Mouse (Mus musculus) liver, embryonic 11.5 days (tissue): ENCODE data around the gene Psmf1. TPM values are rescaled to one million over a fixed set of nuclear protein-coding genes. Genes with fewer than 3 reads are reported as not detected.

ENCODE experiments used
- ATAC-seq: fragments of 200-750 bp; cut with Nextera tagmentation; replicated peaks from 2 replicates; pipeline ENCODE4 v1.8.0; 2017; ENCODE audit warnings: moderate number of reproducible peaks, mild to moderate bottlenecking, moderate TSS enrichment, moderate library complexity; ENCODE audit not compliant: low FRiP score
- DNase-seq: peaks from one replicate; pipeline ENCODE4 v3.0.0-alpha.2; 2017; ENCODE audit warnings: low spot score
- H3K27ac ChIP-seq: fragments of 300-500 bp; sonication (generic); 2 replicates; pipeline ENCODE4 v1.5.1; 2014; ENCODE audit warnings: mild to moderate bottlenecking, low read depth, low read length, control low read depth
- H3K27me3 ChIP-seq: fragments of 300-500 bp; sonication (generic); replicated peaks from 2 replicates; pipeline ENCODE4 v1.6.1; 2014; ENCODE audit warnings: low read length, mixed read lengths; ENCODE audit not compliant: control insufficient read depth, insufficient read depth
- H3K36me3 ChIP-seq: fragments of 300-500 bp; sonication (generic); 2 replicates; pipeline ENCODE4 v1.6.1; 2014; ENCODE audit warnings: mild to moderate bottlenecking, low read length, moderate library complexity, mixed read lengths; ENCODE audit not compliant: control insufficient read depth, insufficient read depth
- H3K4me1 ChIP-seq: fragments of 300-500 bp; sonication (generic); replicated peaks from 2 replicates; pipeline ENCODE4 v1.6.1; 2014; ENCODE audit warnings: low read length, mixed read lengths; ENCODE audit not compliant: control insufficient read depth, insufficient read depth
- H3K4me2 ChIP-seq: fragments of 300-500 bp; sonication (generic); 2 replicates; pipeline ENCODE4 v1.6.1; 2014; ENCODE audit warnings: mild to moderate bottlenecking, control low read depth, moderate library complexity
- H3K4me3 ChIP-seq: fragments of 300-500 bp; sonication (generic); 2 replicates; pipeline ENCODE4 v1.5.1; 2014; ENCODE audit warnings: low read depth, low read length, control low read depth
- H3K9ac ChIP-seq: fragments of 300-500 bp; sonication (generic); 2 replicates; pipeline ENCODE4 v1.6.1; 2014; ENCODE audit warnings: low read depth, low read length, control low read depth
- H3K9me3 ChIP-seq: fragments of 300-500 bp; sonication (generic); 2 replicates; pipeline ENCODE4 v1.6.1; 2016; ENCODE audit warnings: low read length, inconsistent platforms, mixed read lengths; ENCODE audit not compliant: control insufficient read depth
- WGBS: fragments of 180-500 bp; shearing (Covaris S2); extraction: QIAGEN DNeasy Blood & Tissue Kit; methylation state at CpG from one replicate; pipeline ENCODE4 v1.1.7; 2014; 5-methylcytosine and 5-hydroxymethylcytosine counted together
- polyA plus RNA-seq: library from polyadenylated mRNA; unstranded; fragments of >200 nt; fragmentation: Nextera tagmentation; extraction: Ambion mirVana; gene quantifications from 2 replicates; pipeline ENCODE4 v1.2.1, GENCODE M21; 2014

Psmf1 gene
- polyA plus RNA-seq, 1 experiment from 2014 or later, result 61.4 TPM

DNA sequence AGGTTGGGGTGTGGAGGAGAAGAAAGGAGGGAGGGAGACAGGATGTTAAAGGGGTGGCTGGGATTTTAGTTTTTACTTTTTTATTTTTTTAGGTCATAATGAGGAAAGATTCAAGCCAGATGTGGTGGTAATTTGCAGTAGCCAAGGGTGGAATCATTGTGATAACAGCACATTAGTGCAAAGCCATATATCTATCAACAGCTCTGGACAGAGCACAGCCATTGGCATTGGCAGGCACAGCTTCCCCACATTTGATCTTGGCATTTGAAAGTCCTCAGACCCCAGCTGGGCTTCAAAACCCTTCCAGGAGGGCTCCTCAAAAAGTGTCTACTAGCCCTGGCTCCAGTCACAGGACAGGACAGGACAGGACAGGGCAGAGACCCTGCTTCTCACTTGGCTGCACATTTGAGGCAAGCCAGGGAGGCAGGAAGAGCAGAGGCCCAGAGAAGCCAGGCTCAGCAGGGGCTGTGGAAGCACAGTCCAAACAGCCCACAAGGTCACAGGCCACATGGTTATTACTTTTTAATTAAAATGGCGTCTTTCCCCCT, 14.9 kb upstream of the Psmf1 start:
- Histone ChIP-seq H3K4me3 (no peak overlapping the region), H3K36me3 (no peaks in the 10 kb centered on the region), H3K27ac (no peak overlapping the region), H3K9ac (no peak overlapping the region), H3K9me3 (no peaks in the 10 kb centered on the region), H3K4me2 (no peak overlapping the region), H3K27me3 (no peaks in the 10 kb centered on the region), H3K4me1 (no peaks in the 10 kb centered on the region)
- ATAC-seq (no peak), DNase-seq (no peak)
- 33% methylated on average over 1 of the region's 1 CpGs for WGBS

DNA sequence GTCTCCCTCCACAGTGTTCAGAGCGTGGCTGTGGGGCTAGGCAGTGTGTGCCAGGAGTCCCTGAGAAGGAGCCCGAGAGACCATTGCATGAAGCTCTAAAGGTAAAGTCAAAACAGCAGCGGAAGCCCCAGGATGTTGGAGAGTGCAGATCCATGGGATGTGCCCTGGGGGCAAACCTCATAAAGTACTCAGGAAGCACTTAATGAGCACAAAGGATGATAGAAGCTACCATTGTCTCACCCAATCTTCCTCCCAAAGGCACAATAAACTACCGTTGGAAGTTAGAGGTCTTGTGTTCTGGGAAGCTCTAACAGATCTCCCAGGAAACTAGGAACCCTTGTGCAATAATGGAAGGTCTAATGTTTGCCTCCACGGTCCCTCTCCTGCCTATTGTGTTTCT, 13.5 kb upstream of the Psmf1 start:
- Histone ChIP-seq H3K27me3 (no peaks in the 10 kb centered on the region), H3K27ac (no peak overlapping the region), H3K9ac (no peak overlapping the region), H3K4me2 (no peak overlapping the region), H3K4me3 (no peak overlapping the region), H3K36me3 (no peaks in the 10 kb centered on the region), H3K4me1 (no peaks in the 10 kb centered on the region), H3K9me3 (no peaks in the 10 kb centered on the region)
- ATAC-seq (no peak), DNase-seq (no peak)
- WGBS, result 74% methylated on average over 5 of the region's 5 CpGs

DNA sequence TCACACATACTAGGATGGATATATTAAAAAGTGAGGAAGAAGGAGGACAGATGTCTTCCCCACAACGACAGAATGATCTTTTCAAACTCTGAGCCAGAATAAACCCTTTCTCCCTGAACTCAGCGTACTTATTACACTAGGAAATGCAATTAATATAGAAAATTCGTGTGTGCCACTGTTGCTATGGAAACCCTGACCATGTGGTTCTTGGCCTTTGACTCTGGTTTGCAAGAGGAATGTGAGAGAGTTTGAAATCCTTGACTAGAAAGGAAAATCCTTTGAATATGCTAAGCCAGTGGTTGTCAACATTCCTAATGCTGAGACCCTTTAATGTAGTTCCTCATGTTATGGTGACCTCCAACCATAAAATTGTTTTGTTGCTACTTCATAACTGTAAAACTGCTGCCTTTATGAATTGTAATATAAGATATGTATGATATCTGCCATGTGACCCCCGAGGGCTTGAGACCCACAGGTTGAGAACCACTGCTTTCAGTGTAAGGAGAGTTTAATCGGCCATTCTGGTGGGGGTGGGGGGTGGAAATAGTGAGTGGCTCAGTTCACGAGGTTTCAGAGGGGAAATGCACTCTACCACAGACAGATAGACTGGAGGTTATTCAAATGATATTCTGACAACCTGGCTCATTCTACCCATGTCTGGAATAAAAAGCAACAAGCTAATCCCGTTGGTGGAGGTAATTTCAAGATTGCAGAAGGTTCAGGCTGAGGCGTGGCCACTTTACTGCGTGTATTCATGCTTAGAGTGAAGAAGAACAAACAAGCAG, 12.5 kb upstream of the Psmf1 start:
- Histone ChIP-seq H3K27me3 (no peaks in the 10 kb centered on the region), H3K4me3 (no peak overlapping the region), H3K36me3 (no peaks in the 10 kb centered on the region), H3K9me3 (no peaks in the 10 kb centered on the region), H3K4me1 (no peaks in the 10 kb centered on the region), H3K9ac (no peak overlapping the region), H3K4me2 (no peak overlapping the region), H3K27ac (no peak overlapping the region)
- 60% methylated on average over 9 of the region's 9 CpGs for WGBS
- ATAC-seq (no peak), DNase-seq (no peak)

DNA sequence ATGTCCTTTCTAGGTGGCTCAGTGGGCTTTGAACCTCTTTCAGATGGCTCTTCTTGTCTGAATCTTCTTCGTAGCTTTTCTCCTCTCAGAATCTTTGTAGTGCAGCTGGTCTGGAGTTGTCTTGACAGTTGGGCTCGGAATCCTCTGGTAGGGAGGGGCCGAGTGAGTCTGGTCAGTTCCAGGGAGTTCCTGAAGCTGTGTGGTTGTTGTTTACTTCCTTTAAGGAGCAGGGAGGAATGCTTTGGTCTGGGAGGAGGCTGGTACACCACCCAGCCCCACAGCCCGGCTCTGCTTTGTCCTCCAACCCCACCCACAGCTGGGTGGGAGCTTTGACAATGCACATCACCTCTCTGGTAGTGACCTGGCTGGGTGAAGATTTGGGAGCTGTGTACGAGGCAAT, 7.3 kb upstream of the Psmf1 start:
- 66% methylated on average over 5 of the region's 5 CpGs for WGBS
- DNase-seq (no peak), ATAC-seq (no peak)
- no peaks in the 10 kb centered on the region for H3K4me1 ChIP-seq
- no peak overlapping the region for H3K4me2 ChIP-seq
- no peaks in the 10 kb centered on the region for H3K9me3 ChIP-seq
- no peak overlapping the region for H3K4me3 ChIP-seq
- H3K9ac ChIP-seq, result no peak overlapping the region
- no peaks in the 10 kb centered on the region for H3K36me3 ChIP-seq
- H3K27me3 ChIP-seq, result no peaks in the 10 kb centered on the region
- no peak overlapping the region for H3K27ac ChIP-seq

DNA sequence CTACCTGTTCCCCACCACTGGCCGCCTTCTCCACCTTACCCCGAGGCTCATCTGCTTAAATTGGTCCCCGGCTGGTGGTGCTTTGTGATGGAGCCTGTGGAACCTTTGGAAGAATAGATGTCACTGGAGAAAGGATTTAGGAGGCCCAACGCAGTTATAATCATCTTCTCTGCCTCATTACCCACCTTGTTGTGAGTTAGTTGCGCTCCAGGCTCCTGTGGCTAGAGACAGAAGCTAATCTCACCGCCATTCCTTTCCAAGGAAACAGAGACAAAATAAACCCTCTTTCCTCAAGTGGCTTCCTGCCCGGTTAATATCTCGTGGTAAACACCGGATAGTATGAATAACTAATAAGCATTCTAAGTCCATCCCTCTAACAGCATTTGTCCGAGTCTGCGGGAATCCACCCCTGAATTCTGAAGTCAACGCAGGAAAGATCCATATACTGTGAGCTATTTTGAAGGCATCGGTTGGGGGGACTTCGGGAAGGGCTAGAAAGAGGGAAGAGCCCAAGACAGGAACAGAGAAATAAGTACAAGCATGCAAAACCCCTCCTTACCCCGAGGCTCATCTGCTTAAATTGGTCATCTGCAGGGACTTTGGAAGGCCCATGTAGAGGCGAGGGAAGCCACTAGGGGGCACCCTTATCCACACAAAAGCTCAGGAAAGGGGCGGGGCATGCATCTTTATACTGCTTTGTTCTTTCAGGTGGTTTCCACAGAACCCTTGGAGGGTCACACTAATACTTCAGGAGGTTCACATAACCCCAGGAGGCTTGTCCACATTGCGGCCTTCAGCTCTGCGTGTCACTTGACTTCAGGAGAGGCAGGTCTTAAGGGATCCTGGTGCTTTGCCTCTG, 4.1 kb upstream of the Psmf1 start:
- no peaks in the 10 kb centered on the region for H3K36me3 ChIP-seq
- H3K9me3 ChIP-seq, result no peaks in the 10 kb centered on the region
- no peak overlapping the region for H3K4me2 ChIP-seq
- no peaks in the 10 kb centered on the region; the same call in none of the 2 replicates for H3K27me3 ChIP-seq
- peak; percentile 64 for DNase-seq
- H3K4me3 ChIP-seq, result no peak overlapping the region
- no peak overlapping the region for H3K27ac ChIP-seq
- WGBS, result 40% methylated on average over 19 of the region's 19 CpGs
- ATAC-seq, result peak; percentile 64
- H3K4me1 ChIP-seq, result no peaks in the 10 kb centered on the region; the same call in 1 of the 2 replicates
- H3K9ac ChIP-seq, result no peak overlapping the region

DNA sequence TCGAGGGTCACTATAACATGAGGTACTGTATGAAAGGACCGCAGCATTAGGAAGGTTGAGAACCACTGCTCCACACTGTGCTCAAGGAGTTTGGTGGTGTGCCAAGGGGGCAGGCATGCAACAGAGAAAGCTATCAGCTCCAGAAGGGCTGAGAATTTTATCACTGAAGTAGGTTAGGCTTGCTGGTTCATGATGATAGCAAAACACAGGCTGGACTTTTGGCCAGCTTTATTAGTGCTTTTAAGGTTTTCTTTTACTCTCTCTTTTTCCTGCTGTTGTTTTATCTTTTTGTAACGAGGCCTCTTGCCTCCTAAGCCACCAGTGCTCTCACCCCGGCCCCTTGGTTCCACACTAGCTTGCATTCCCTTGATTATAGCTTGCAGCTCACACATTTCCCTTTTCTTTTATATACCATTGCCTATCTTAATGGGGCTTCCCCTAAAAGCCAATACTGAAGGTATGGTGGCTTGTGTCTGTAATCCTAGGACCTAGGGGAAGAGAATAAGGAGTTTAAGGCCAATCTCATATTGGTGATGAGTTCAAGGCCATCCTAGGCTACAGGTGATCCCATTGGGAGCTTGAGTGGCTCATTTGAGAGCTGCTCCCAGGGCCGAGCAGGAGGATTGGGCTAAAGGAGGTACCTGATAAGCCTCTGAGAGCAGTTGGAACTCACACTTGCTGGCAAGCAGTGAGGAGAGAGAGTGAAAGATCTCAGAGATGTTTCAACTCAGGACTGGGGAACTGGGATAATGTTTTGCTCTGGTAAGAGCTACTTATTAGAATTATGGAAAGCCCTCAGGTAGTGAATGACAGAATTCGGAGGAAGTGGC, 921 bp downstream of the Psmf1 start:
- no peak overlapping the region for H3K4me3 ChIP-seq
- DNase-seq (no peak), ATAC-seq (peak; percentile 71)
- no peaks in the 10 kb centered on the region for H3K36me3 ChIP-seq
- H3K4me1 ChIP-seq, result peaks cover 27% of the 10 kb centered on the region
- peak overlapping the region; percentile 41 for H3K4me2 ChIP-seq
- peak overlapping the region; percentile 81 for H3K27ac ChIP-seq
- no peaks in the 10 kb centered on the region for H3K9me3 ChIP-seq
- H3K9ac ChIP-seq, result no peak overlapping the region
- H3K27me3 ChIP-seq, result no peaks in the 10 kb centered on the region; the same call in none of the 2 replicates
- 53% methylated on average over 6 of the region's 6 CpGs for WGBS

DNA sequence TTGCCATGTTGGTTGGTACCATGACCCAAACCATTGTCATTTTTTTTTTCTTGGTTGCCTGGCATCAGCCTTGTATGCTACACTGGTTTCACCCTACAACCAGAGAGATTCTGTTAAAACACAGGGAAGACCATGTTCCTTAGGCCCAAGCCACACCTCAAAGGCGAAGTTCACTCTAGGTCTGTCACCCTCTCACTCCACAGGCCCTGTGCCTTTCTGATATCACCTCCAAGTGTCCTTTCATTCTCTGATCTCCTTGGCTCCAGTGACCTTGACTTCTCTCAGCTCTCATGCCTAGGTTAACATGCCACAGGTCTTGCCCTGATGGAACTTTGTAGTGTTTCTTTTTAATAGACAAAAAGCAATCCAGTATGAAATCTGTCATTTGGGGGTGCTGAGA, 1.9 kb downstream of the Psmf1 start:
- Histone ChIP-seq H3K27ac (peak overlapping the region; percentile 10; the same call in 1 of the 2 replicates), H3K4me2 (no peak overlapping the region; the same call in 1 of the 2 replicates), H3K4me3 (no peak overlapping the region), H3K9me3 (no peaks in the 10 kb centered on the region), H3K4me1 (peaks cover 27% of the 10 kb centered on the region), H3K36me3 (no peaks in the 10 kb centered on the region), H3K27me3 (no peaks in the 10 kb centered on the region; the same call in none of the 2 replicates), H3K9ac (no peak overlapping the region)
- WGBS, result 88% methylated on average over 1 of the region's 1 CpGs
- ATAC-seq (no peak), DNase-seq (no peak)
